Mouse (Mus musculus): ENCODE measurements around the gene Elp4.

- TF ChIP-seq CTCF (IDR thresholded peaks at IDR 0.05; ENCODE audit: control insufficient read depth, insufficient read depth, insufficient replicate concordance, low read depth, low read length): no peak
- no peak for TF ChIP-seq POLR2A (IDR thresholded peaks at IDR 0.05; ENCODE audit: control insufficient read depth, low read depth, low read length)
These were observed 205.7 kb downstream of the Elp4 start for GRCm38 (mm10) chr2:105698631-105699030.
